Mouse (Mus musculus) neutrophil, adult 5-6 weeks (primary cell): ENCODE results near the gene Metap1d. TPM values are rescaled to one million over a fixed set of nuclear protein-coding genes. Genes with fewer than 3 reads are reported as not detected.

Source experiments
- total RNA-seq: library from RNA; stranded (forward); fragments of 200-1000 nt; gene quantifications from 2 replicates; pipeline ENCODE4 v1.2.3, GENCODE M21; 2017

The Metap1d gene
- total RNA-seq, 1 experiment from 2014 or later = 23.6 TPM

Other genes with a start within 250 kb of the Metap1d start
- gene Dync1i2, start 241.6 kb upstream of the Metap1d start, total RNA-seq = 117 and 118 TPM in 2 replicates
- 36.6 and 40.6 TPM in 2 replicates for gene Slc25a12, start 85.5 kb upstream of the Metap1d start, total RNA-seq
- gene Hat1, start 64.3 kb upstream of the Metap1d start, total RNA-seq = 33.9 and 37.0 TPM in 2 replicates
- 0.12 and 0.25 TPM in 2 replicates for gene Dlx1, start 74.8 kb downstream of the Metap1d start, total RNA-seq
- not detected in 2 replicates for gene Dlx2, start 93.5 kb downstream of the Metap1d start, total RNA-seq